Mouse (Mus musculus) cerebellum, adult 2 months (tissue): Measurements from ENCODE around the gene Zfp13.

Experiments used
- CTCF ChIP-seq: fragments of 200-500 bp; IDR thresholded peaks from 2 replicates; pipeline ENCODE4 v1.5.1; 2011; ENCODE audit warnings: low read depth, mild to moderate bottlenecking, control low read depth, low read length, moderate library complexity, borderline replicate concordance; ENCODE audit not compliant: insufficient read depth
- POLR2A ChIP-seq: fragments of 200-500 bp; IDR thresholded peaks from 2 replicates; pipeline ENCODE4 v1.6.1; 2011; ENCODE audit warnings: low read length, control low read depth, borderline replicate concordance; ENCODE audit not compliant: insufficient read depth

- TF ChIP-seq CTCF (no peak), POLR2A (peak; percentile 71; the same call in 1 of the 2 replicates)
Observed at GRCm38 (mm10) chr17:23585721-23586491, 13.4 kb downstream of the Zfp13 start.
